Mouse (Mus musculus) megakaryocyte, embryonic 14.5 days (primary cell): Measurements from ENCODE around the gene Rps19. TPM values are rescaled to one million over a fixed set of nuclear protein-coding genes. Genes with fewer than 3 reads are reported as not detected.

ENCODE experiments used
- H3K27me3 ChIP-seq: replicated peaks from 2 replicates; pipeline ENCODE3; 2012; ENCODE audit warnings: inconsistent platforms
- H3K36me3 ChIP-seq: replicated peaks from 2 replicates; pipeline ENCODE3; 2012; ENCODE audit warnings: low read length, inconsistent platforms, mixed read lengths
- H3K4me1 ChIP-seq: 2 replicates; pipeline ENCODE4 v1.6.1; 2012; ENCODE audit warnings: inconsistent platforms
- H3K4me3 ChIP-seq: replicated peaks from 2 replicates; pipeline ENCODE3; 2012; ENCODE audit warnings: moderate library complexity, mild to moderate bottlenecking, inconsistent platforms
- H3K9me3 ChIP-seq: 2 replicates; pipeline ENCODE4 v1.6.1; 2012; ENCODE audit warnings: inconsistent platforms
- FLI1 ChIP-seq: IDR thresholded peaks from 2 replicates; pipeline ENCODE4 v1.6.1; 2012; ENCODE audit warnings: low read length, inconsistent platforms, mixed read lengths
- GATA1 ChIP-seq: IDR thresholded peaks from 3 replicates; pipeline ENCODE4 v1.6.1; 2012; ENCODE audit warnings: mixed read lengths, low read length, inconsistent platforms, borderline replicate concordance
- polyA plus RNA-seq: library from polyadenylated mRNA; stranded (reverse); fragments of >175 nt; gene quantifications from 2 replicates; pipeline ENCODE4 v1.2.3, GENCODE M21; 2012; ENCODE audit warnings: low replicate concordance; ENCODE audit not compliant: insufficient read depth

The Rps19 gene
- polyA plus RNA-seq, 1 experiment, result 2,463 TPM

- Histone ChIP-seq H3K36me3 (no peaks in the 10 kb centered on the region), H3K4me3 (peak overlapping the region; percentile 87), H3K27me3 (no peaks in the 10 kb centered on the region), H3K4me1 (peaks cover 75% of the 10 kb centered on the region), H3K9me3 (no peaks in the 10 kb centered on the region)
- no peak for TF ChIP-seq FLI1
- no peak for TF ChIP-seq GATA1
These were observed 33.3 kb upstream of the Rps19 start for GRCm38 (mm10) chr7:24850899-24851303.

- TF ChIP-seq FLI1, result no peak
- TF ChIP-seq GATA1, result no peak
These were observed 32.4 kb upstream of the Rps19 start for GRCm38 (mm10) chr7:24851596-24852325.

GRCm38 (mm10) chr7:24852557-24853232 lies 31.5 kb upstream of the Rps19 start:
- Histone ChIP-seq H3K4me3 (peak overlapping the region; percentile 85), H3K9me3 (no peaks in the 10 kb centered on the region), H3K4me1 (peaks cover 82% of the 10 kb centered on the region), H3K27me3 (no peaks in the 10 kb centered on the region), H3K36me3 (no peaks in the 10 kb centered on the region)
- TF ChIP-seq FLI1, result no peak
- TF ChIP-seq GATA1, result no peak

More at GRCm38 (mm10) chr7:24851596-24852325, 32.4 kb upstream of the Rps19 start:
- H3K9me3 ChIP-seq, result no peaks in the 10 kb centered on the region
- no peaks in the 10 kb centered on the region for H3K27me3 ChIP-seq
- H3K4me3 ChIP-seq, result peak overlapping the region; percentile 85
- H3K4me1 ChIP-seq, result peaks cover 75% of the 10 kb centered on the region
- no peaks in the 10 kb centered on the region for H3K36me3 ChIP-seq

GRCm38 (mm10) chr7:24853233-24853563 lies 31.0 kb upstream of the Rps19 start:
- H3K27me3 ChIP-seq, result no peaks in the 10 kb centered on the region
- H3K4me1 ChIP-seq, result peaks cover 85% of the 10 kb centered on the region
- H3K36me3 ChIP-seq, result no peaks in the 10 kb centered on the region
- TF ChIP-seq FLI1, result no peak
- no peak for TF ChIP-seq GATA1
- no peak overlapping the region for H3K4me3 ChIP-seq
- H3K9me3 ChIP-seq, result no peaks in the 10 kb centered on the region

DNA sequence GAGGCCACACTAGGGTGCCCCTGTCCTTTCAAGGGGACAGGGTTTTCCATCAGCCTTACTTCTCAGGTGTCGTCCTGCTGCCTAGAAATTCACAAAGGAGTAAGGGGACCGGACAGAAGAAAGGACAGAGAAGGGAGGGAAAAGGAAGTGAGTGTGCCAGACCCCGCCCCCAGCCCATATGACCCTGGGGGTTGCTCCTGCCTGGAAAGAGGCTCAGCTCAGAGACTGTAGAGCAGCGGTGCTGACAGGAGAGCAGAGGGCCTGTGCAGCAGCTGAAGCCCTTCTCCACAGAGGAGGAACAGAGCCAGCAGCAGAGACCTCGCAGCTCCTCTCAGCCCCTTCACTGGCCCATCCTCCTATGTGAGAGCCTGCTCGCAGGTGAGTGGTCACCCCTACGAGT lies 30.5 kb upstream of the Rps19 start:
- H3K4me1 ChIP-seq, result peaks cover 85% of the 10 kb centered on the region

DNA sequence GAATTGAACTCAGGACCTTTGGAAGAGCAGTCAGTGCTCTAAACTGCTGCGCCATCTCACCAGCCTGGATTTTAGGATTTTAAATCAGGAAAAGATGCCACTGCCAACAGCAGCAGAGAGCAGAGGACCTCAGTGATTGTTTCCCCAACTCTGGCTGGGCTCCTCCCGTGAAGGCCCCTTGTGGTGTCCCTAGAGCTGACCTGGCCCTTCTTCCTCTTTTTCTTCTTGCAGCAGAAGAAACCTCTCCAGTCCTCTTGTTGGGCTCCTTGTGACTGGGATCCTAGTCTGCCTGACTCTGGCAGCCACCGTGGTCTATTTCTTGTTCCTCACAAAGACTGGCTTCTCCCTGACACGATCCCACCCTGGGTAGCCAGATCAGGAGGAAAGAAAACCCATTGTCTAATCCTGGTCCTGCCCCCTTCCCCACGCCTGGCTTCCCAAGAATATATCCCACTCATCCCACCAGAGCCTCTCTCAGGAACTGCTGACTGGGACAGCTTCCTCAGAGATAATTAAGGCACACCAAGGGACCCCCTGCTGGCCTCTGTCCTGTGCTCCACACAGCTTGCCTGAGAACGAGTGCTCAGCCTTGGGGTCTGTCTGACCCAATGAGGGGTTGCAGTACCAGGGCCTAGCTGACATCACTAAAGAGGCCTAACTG lies 27.6 kb upstream of the Rps19 start:
- H3K4me1 ChIP-seq, result peaks cover 72% of the 10 kb centered on the region
- no peak overlapping the region for H3K4me3 ChIP-seq
- H3K9me3 ChIP-seq, result no peaks in the 10 kb centered on the region
- H3K27me3 ChIP-seq, result peaks cover 3% of the 10 kb centered on the region
- no peaks in the 10 kb centered on the region for H3K36me3 ChIP-seq
- TF ChIP-seq GATA1 (no peak), FLI1 (no peak)

More for the DNA sequence above, 30.5 kb upstream of the Rps19 start:
- H3K27me3 ChIP-seq, result no peaks in the 10 kb centered on the region
- H3K36me3 ChIP-seq, result no peaks in the 10 kb centered on the region
- peak overlapping the region; percentile 74 for H3K4me3 ChIP-seq
- no peak for TF ChIP-seq FLI1
- TF ChIP-seq GATA1, result no peak
- H3K9me3 ChIP-seq, result no peaks in the 10 kb centered on the region

DNA sequence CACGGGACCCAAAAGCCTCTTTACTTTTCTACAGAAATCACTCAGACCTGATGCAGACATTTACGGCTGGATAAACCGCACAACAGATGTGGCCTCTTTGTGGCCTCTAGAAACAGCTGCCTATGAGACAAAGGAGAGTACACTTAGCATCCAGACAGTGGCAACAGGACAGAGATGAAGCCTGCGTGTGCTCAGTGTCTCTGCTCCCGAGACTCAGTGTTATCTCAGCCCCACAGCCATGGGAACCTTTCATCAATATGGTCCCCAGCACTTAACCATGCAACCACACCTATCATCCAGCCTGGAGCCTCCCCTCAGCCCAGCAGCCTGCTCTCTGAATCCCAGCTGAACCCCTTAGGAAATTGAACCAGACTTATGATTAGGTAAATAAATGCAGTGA lies 24.9 kb upstream of the Rps19 start:
- Histone ChIP-seq H3K36me3 (no peaks in the 10 kb centered on the region), H3K27me3 (peaks cover 3% of the 10 kb centered on the region), H3K9me3 (no peaks in the 10 kb centered on the region), H3K4me3 (peak overlapping the region; percentile 38), H3K4me1 (peaks cover 57% of the 10 kb centered on the region)
- TF ChIP-seq FLI1 (no peak), GATA1 (no peak)

- H3K9me3 ChIP-seq, result no peaks in the 10 kb centered on the region
- peaks cover 42% of the 10 kb centered on the region for H3K4me1 ChIP-seq
- no peak within 1 kb of the TSS for H3K4me3 ChIP-seq
- H3K36me3 ChIP-seq, result no peaks in the 10 kb centered on the region
- H3K27me3 ChIP-seq, result peaks cover 13% of the 10 kb centered on the region
- no peak for TF ChIP-seq FLI1
- no peak for TF ChIP-seq GATA1
These were observed 22.3 kb upstream of the Rps19 start, which contains the start of gene Gm9844 for GRCm38 (mm10) chr7:24861913-24862312. TSS of gene Gm9844 (plus strand) at chr7:24862213.

GRCm38 (mm10) chr7:24862853-24863252 lies 21.3 kb upstream of the Rps19 start:
- TF ChIP-seq FLI1 (no peak), GATA1 (no peak; the same call in 2 of the 3 replicates)
- no peaks in the 10 kb centered on the region for H3K36me3 ChIP-seq
- peaks cover 40% of the 10 kb centered on the region for H3K4me1 ChIP-seq
- no peak overlapping the region for H3K4me3 ChIP-seq
- H3K27me3 ChIP-seq, result peaks cover 19% of the 10 kb centered on the region
- no peaks in the 10 kb centered on the region for H3K9me3 ChIP-seq

DNA sequence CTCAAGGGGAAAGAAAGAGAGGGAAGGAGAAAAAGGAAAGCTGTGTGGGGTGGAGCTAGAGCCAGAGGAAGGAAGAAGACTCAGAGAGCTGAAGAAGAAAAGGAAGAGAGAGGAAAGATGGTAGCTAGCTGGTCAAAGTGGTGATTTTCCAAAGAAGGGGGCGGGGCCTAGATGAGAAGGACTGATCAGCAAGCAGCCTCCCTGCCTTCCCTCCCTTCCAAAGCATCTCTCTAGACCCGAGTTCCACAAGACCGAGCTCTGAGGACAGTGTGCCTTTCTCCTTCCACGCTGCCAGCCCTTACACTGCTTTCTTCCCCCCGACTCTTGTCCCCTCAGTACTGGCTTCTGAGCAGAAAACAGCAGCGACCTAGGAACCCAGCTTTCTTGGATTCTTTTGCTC lies 20.0 kb upstream of the Rps19 start:
- no peak for TF ChIP-seq FLI1
- no peak for TF ChIP-seq GATA1
- Histone ChIP-seq H3K4me3 (no peak overlapping the region), H3K36me3 (no peaks in the 10 kb centered on the region), H3K9me3 (no peaks in the 10 kb centered on the region), H3K27me3 (peaks cover 26% of the 10 kb centered on the region), H3K4me1 (peaks cover 29% of the 10 kb centered on the region)
